ENCODE assay signal across 10 mouse cellular contexts in the genomic region with DNA sequence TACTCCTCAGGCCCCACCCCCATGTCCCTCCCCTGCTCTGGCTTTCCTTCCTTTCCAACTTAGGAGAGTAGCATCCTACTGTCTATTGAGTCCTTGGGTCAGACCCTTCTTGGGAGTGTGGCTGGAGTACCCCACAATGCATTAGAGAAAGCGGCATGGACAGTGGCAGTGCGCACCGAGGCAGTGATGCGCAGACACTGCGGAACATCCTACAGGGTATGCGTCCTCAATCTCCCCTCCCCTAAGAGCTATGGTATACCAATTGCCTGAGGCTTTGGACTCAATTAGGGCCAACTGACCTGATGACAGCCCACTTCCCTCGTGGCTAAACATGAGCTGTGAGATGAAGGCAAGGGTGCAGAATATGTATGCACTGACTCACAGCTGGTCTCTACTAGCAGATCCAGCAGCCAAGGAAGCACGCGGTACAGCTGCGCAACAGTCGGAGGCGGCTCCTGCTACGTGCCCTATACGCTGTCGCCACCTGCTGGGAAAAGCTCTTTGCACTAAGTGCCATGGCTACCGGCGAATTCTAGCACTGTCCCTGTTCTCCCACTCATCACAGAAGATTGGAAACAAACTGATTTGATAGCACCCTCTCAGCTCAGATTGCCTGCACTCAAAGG. TPM values are rescaled to one million over a fixed set of nuclear protein-coding genes. Genes with fewer than 3 reads are reported as not detected.
DNase-seq lines count a peak whose midpoint lies in the region; ATAC-seq lines count a peak whose summit lies in the region.
"Had no signal": no experiment of that assay in that cellular context is flagged by ENCODE, and none has a peak within 500 bp of the region (broad histone marks: within the 10 kb centered on the region; RNA-seq: fewer than 3 reads in every experiment).

No protein-coding gene starts in this region.

- no peak overlapping the region; the same call in 1 of the 2 replicates for H3K4me2 ChIP-seq in intestine, embryonic 15.5 days (replicated peaks)
- no peak overlapping the region for H3K4me2 ChIP-seq in midbrain, embryonic 15.5 days

- DNase-seq in frontal cortex, postnatal 10 days (ENCODE audit: low spot score in 2 of 2): no peak
- peak; percentile 66 for DNase-seq in c-Kit-positive CD71-negative TER-119-negative erythroid progenitor cells, embryonic 14.5 days (ENCODE audit: low read depth)
- DNase-seq in heart, adult 18-20 months: peak; percentile 76 to 77
- DNase-seq in liver: peak; percentile 65
- peak; percentile 61 for DNase-seq in thymus, postnatal 25 days

- H3K9ac ChIP-seq in intestine, embryonic 15.5 days: no peak overlapping the region
- no peak overlapping the region for H3K9ac ChIP-seq in midbrain, embryonic 15.5 days

- H3K4me3 ChIP-seq in intestine, embryonic 15.5 days (replicated peaks): no peak overlapping the region
- H3K4me3 ChIP-seq in midbrain, embryonic 15.5 days: no peak overlapping the region

- ATAC-seq in frontal cortex, adult (ENCODE audit: low TSS enrichment): peak; percentile 73
- ATAC-seq in intestine, embryonic 15.5 days: peak; percentile 71
- peak; percentile 41 for ATAC-seq in midbrain, embryonic 15.5 days (replicated peaks)

- 50% methylated on average over 17 of the region's 17 CpGs for WGBS in intestine, embryonic 15.5 days
- 33% methylated on average over 17 of the region's 17 CpGs for WGBS in midbrain, embryonic 15.5 days

- H3K9me3 ChIP-seq in intestine, embryonic 15.5 days: no peaks in the 10 kb centered on the region
- H3K9me3 ChIP-seq in midbrain, embryonic 15.5 days: no peaks in the 10 kb centered on the region
- H3K9me3 ChIP-seq: G1E had no signal

- H3K27me3 ChIP-seq in intestine, embryonic 15.5 days (replicated peaks): no peaks in the 10 kb centered on the region; the same call in 1 of the 2 replicates
- no peaks in the 10 kb centered on the region for H3K27me3 ChIP-seq in midbrain, embryonic 15.5 days (replicated peaks)

- H3K4me1 ChIP-seq in intestine, embryonic 15.5 days (replicated peaks): no peaks in the 10 kb centered on the region; the same call in 1 of the 2 replicates
- peaks cover 6% of the 10 kb centered on the region; the same call in 1 of the 2 replicates for H3K4me1 ChIP-seq in midbrain, embryonic 15.5 days

- H3K36me3 ChIP-seq in intestine, embryonic 15.5 days: peaks cover 17% of the 10 kb centered on the region
- peaks cover 20% of the 10 kb centered on the region; the same call in 1 of the 2 replicates for H3K36me3 ChIP-seq in midbrain, embryonic 15.5 days (replicated peaks)

- H3K27ac ChIP-seq in intestine, embryonic 15.5 days: no peak overlapping the region
- no peak overlapping the region for H3K27ac ChIP-seq in midbrain, embryonic 15.5 days

RNA-seq across cellular contexts. Expression of gene Gm29797, which starts 2.2 kb away (rescaled TPM):
- not detected for total RNA-seq in heart, adult 18-20 months (2021)
- polyA plus RNA-seq in intestine, embryonic 15.5 days (2015; fragmentation: Nextera tagmentation; extraction: Ambion mirVana): 1.3 and 3.1 TPM in 2 replicates
- not detected in 2 replicates for polyA plus RNA-seq in midbrain, embryonic 15.5 days (2015; fragmentation: Nextera tagmentation; extraction: Ambion mirVana)
- total RNA-seq: G1E had no signal

RNA-seq across cellular contexts. Expression of gene Sox18, which starts 12.4 kb away (rescaled TPM):
- total RNA-seq in heart, adult 18-20 months (2021): 10 to 100 TPM; 38.7 to 49.6 TPM
- 28.0 and 29.0 TPM in 2 replicates for polyA plus RNA-seq in intestine, embryonic 15.5 days (2015; fragmentation: Nextera tagmentation; extraction: Ambion mirVana)
- polyA plus RNA-seq in midbrain, embryonic 15.5 days (2015; fragmentation: Nextera tagmentation; extraction: Ambion mirVana): 18.3 and 19.7 TPM in 2 replicates
- polyA plus RNA-seq: G1E had no signal

RNA-seq across cellular contexts. Expression of gene Tcea2, which starts 21.1 kb away (rescaled TPM):
- total RNA-seq in heart, adult 18-20 months (2021): 1 to 10 TPM; 5.1 to 5.8 TPM
- polyA plus RNA-seq in intestine, embryonic 15.5 days (2015; fragmentation: Nextera tagmentation; extraction: Ambion mirVana): 14.9 and 15.7 TPM in 2 replicates
- 52.2 and 54.5 TPM in 2 replicates for polyA plus RNA-seq in midbrain, embryonic 15.5 days (2015; fragmentation: Nextera tagmentation; extraction: Ambion mirVana)

RNA-seq across cellular contexts. Expression of gene Rgs19, which starts 34.7 kb away (rescaled TPM):
- 1 to 10 TPM; 7.4 to 7.7 TPM for total RNA-seq in heart, adult 18-20 months (2021)
- 37.4 and 39.4 TPM in 2 replicates for polyA plus RNA-seq in intestine, embryonic 15.5 days (2015; fragmentation: Nextera tagmentation; extraction: Ambion mirVana)
- polyA plus RNA-seq in midbrain, embryonic 15.5 days (2015; fragmentation: Nextera tagmentation; extraction: Ambion mirVana): 65.4 and 67.3 TPM in 2 replicates

RNA-seq across cellular contexts. Expression of gene Lkaaear1, which starts 39.2 kb away (rescaled TPM):
- total RNA-seq in heart, adult 18-20 months (2021): not detected
- not detected in 2 replicates for polyA plus RNA-seq in intestine, embryonic 15.5 days (2015; fragmentation: Nextera tagmentation; extraction: Ambion mirVana)
- polyA plus RNA-seq in midbrain, embryonic 15.5 days (2015; fragmentation: Nextera tagmentation; extraction: Ambion mirVana): not detected in 2 replicates
- total RNA-seq: G1E; layer of hippocampus, adult 18-20 months had no signal
- polyA plus RNA-seq: G1E had no signal

Comparison
In these comparisons a context has a peak if more than half of its experiments do, and no peak if none do; other contexts are left out.
1. DNase-seq: peak in c-Kit-positive CD71-negative TER-119-negative erythroid progenitor cells, embryonic 14.5 days (single experiment), heart, adult 18-20 months (2 of 2), liver (single experiment) and thymus, postnatal 25 days (single experiment); none in frontal cortex, postnatal 10 days (0 of 2).
2. Peak in every context shown above with its lines, with median percentiles within 50 percentile points of each other: ATAC-seq.